Mouse (Mus musculus) liver, adult (tissue): ENCODE results near the gene Pip4k2b.

Source experiments
- GATA4 ChIP-seq: IDR thresholded peaks from 2 replicates; pipeline ENCODE4 v1.6.1; 2014; ENCODE audit warnings: mild to moderate bottlenecking, low read length; ENCODE audit not compliant: insufficient replicate concordance

Pip4k2b gene

GRCm38 (mm10) chr11:97701581-97702392, 42.7 kb downstream of the Pip4k2b start:
- TF ChIP-seq GATA4, result no peak

GRCm38 (mm10) chr11:97700746-97701580, 43.5 kb downstream of the Pip4k2b start:
- TF ChIP-seq GATA4, result no peak; the same call in 1 of the 2 replicates

GRCm38 (mm10) chr11:97700003-97700745, 44.3 kb downstream of the Pip4k2b start, which contains the start of gene Pcgf2:
Gene Pcgf2, minus strand, starts transcription at chr11:97700497.
- no peak for TF ChIP-seq GATA4

GRCm38 (mm10) chr11:97699626-97700002, 44.9 kb downstream of the Pip4k2b start:
- no peak for TF ChIP-seq GATA4

- TF ChIP-seq GATA4, result no peak
Observed at GRCm38 (mm10) chr11:97698741-97699611, 45.5 kb downstream of the Pip4k2b start.

- TF ChIP-seq GATA4, result no peak
Observed at GRCm38 (mm10) chr11:97697891-97698529, 46.5 kb downstream of the Pip4k2b start.

- TF ChIP-seq GATA4, result no peak
Observed at GRCm38 (mm10) chr11:97697199-97697890, 47.2 kb downstream of the Pip4k2b start.

- no peak for TF ChIP-seq GATA4
Observed at GRCm38 (mm10) chr11:97696669-97697068, 47.8 kb downstream of the Pip4k2b start.

GRCm38 (mm10) chr11:97695712-97696401, 48.6 kb downstream of the Pip4k2b start:
- no peak for TF ChIP-seq GATA4

GRCm38 (mm10) chr11:97694921-97695711, 49.4 kb downstream of the Pip4k2b start:
- no peak for TF ChIP-seq GATA4

- TF ChIP-seq GATA4, result no peak
Observed at GRCm38 (mm10) chr11:97694435-97694834, 50.1 kb downstream of the Pip4k2b start.

GRCm38 (mm10) chr11:97689861-97690260, 54.6 kb downstream of the Pip4k2b start:
- no peak for TF ChIP-seq GATA4
